Mouse (Mus musculus): Measurements from ENCODE around the gene Rbpjl. TPM values are rescaled to one million over a fixed set of nuclear protein-coding genes. Genes with fewer than 3 reads are reported as not detected.

Gene Rbpjl
- polyA plus RNA-seq (2014; fragmentation: Nextera tagmentation; extraction: Ambion mirVana): 4.9 and 5.1 TPM in 2 replicates

- peaks cover 82% of the 10 kb centered on the region for H3K27me3 ChIP-seq (ENCODE audit: insufficient read depth, low read length)
- 2% methylated on average over 17 of the region's 17 CpGs for WGBS
- peak within 1 kb of the TSS; percentile 82 for H3K27ac ChIP-seq (ENCODE audit: low read depth)
- peak; percentile 95 for TF ChIP-seq CTCF (IDR thresholded peaks at IDR 0.05; ENCODE audit: low read depth)
- peak within 1 kb of the TSS; percentile 78 for H3K4me2 ChIP-seq
- no peak within 1 kb of the TSS for H3K9ac ChIP-seq
- H3K36me3 ChIP-seq (ENCODE audit: insufficient read depth): 0 out of 2 replicates have a peak, but pooled peaks cover 3% of the 10 kb centered on the region
- H3K4me3 ChIP-seq (ENCODE audit: low read depth, low read length): peak within 1 kb of the TSS; percentile 44
- 0 out of 2 replicates have a peak, but pooled peaks cover 12% of the 10 kb centered on the region for H3K4me1 ChIP-seq (ENCODE audit: insufficient read depth)
- DNase-seq: peak; percentile 87
- peak; percentile 39 for ATAC-seq (ENCODE audit: insufficient read depth)
- no peaks in the 10 kb centered on the region for H3K9me3 ChIP-seq (ENCODE audit: low read depth, low read length)
These were observed at the start of gene Rbpjl for GRCm38 (mm10) chr2:164402906-164403305. TSS of gene Rbpjl (plus strand) at chr2:164403141.

- 79% methylated on average over 11 of the region's 11 CpGs for WGBS
- H3K9ac ChIP-seq: no peak overlapping the region
- no peak for ATAC-seq (ENCODE audit: insufficient read depth)
- H3K4me3 ChIP-seq (ENCODE audit: low read depth, low read length): no peak overlapping the region
- H3K4me2 ChIP-seq: no peak overlapping the region
- H3K4me1 ChIP-seq (ENCODE audit: insufficient read depth): no peaks in the 10 kb centered on the region
- no peak for TF ChIP-seq CTCF (IDR thresholded peaks at IDR 0.05; ENCODE audit: low read depth)
- no peaks in the 10 kb centered on the region for H3K27me3 ChIP-seq (ENCODE audit: insufficient read depth, low read length)
- DNase-seq: no peak
- H3K9me3 ChIP-seq (ENCODE audit: low read depth, low read length): no peaks in the 10 kb centered on the region
- H3K27ac ChIP-seq (ENCODE audit: low read depth): no peak overlapping the region
- no peaks in the 10 kb centered on the region for H3K36me3 ChIP-seq (ENCODE audit: insufficient read depth)
These were observed 49.6 kb upstream of the Rbpjl start for GRCm38 (mm10) chr2:164353356-164353755.

- WGBS: 71% methylated on average over 11 of the region's 11 CpGs
- no peak overlapping the region for H3K27ac ChIP-seq (ENCODE audit: low read depth)
- TF ChIP-seq CTCF (IDR thresholded peaks at IDR 0.05; ENCODE audit: low read depth): no peak
- no peak overlapping the region for H3K4me3 ChIP-seq (ENCODE audit: low read depth, low read length)
- ATAC-seq (ENCODE audit: insufficient read depth) (no peak), DNase-seq (no peak)
- H3K4me2 ChIP-seq: no peak overlapping the region
- H3K4me1 ChIP-seq (ENCODE audit: insufficient read depth): peaks cover 3% of the 10 kb centered on the region; the same call in 1 of the 2 replicates
- H3K9ac ChIP-seq: no peak overlapping the region
- H3K27me3 ChIP-seq (ENCODE audit: insufficient read depth, low read length): no peaks in the 10 kb centered on the region
- H3K9me3 ChIP-seq (ENCODE audit: low read depth, low read length): no peaks in the 10 kb centered on the region
- no peaks in the 10 kb centered on the region for H3K36me3 ChIP-seq (ENCODE audit: insufficient read depth)
These were observed 46.6 kb upstream of the Rbpjl start for GRCm38 (mm10) chr2:164356177-164356967.

GRCm38 (mm10) chr2:164358373-164358772 lies 44.6 kb upstream of the Rbpjl start:
- H3K9me3 ChIP-seq (ENCODE audit: low read depth, low read length): no peaks in the 10 kb centered on the region
- no peak overlapping the region for H3K4me3 ChIP-seq (ENCODE audit: low read depth, low read length)
- DNase-seq (peak; percentile 44), ATAC-seq (ENCODE audit: insufficient read depth) (no peak)
- peak; percentile 51 for TF ChIP-seq CTCF (IDR thresholded peaks at IDR 0.05; ENCODE audit: low read depth)
- H3K27me3 ChIP-seq (ENCODE audit: insufficient read depth, low read length): no peaks in the 10 kb centered on the region
- H3K4me1 ChIP-seq (ENCODE audit: insufficient read depth): peaks cover 3% of the 10 kb centered on the region; the same call in 1 of the 2 replicates
- no peak overlapping the region for H3K9ac ChIP-seq
- H3K27ac ChIP-seq (ENCODE audit: low read depth): no peak overlapping the region
- no peaks in the 10 kb centered on the region for H3K36me3 ChIP-seq (ENCODE audit: insufficient read depth)
- H3K4me2 ChIP-seq: no peak overlapping the region
- 78% methylated on average over 3 of the region's 3 CpGs for WGBS

GRCm38 (mm10) chr2:164359031-164359430 lies 43.9 kb upstream of the Rbpjl start:
- 79% methylated on average over 5 of the region's 5 CpGs for WGBS
- no peak for ATAC-seq (ENCODE audit: insufficient read depth)
- Histone ChIP-seq H3K27ac (ENCODE audit: low read depth) (no peak overlapping the region), H3K9ac (no peak overlapping the region), H3K4me1 (ENCODE audit: insufficient read depth) (peaks cover 3% of the 10 kb centered on the region; the same call in 1 of the 2 replicates), H3K9me3 (ENCODE audit: low read depth, low read length) (no peaks in the 10 kb centered on the region), H3K27me3 (ENCODE audit: insufficient read depth, low read length) (no peaks in the 10 kb centered on the region), H3K4me2 (no peak overlapping the region), H3K4me3 (ENCODE audit: low read depth, low read length) (no peak overlapping the region), H3K36me3 (ENCODE audit: insufficient read depth) (no peaks in the 10 kb centered on the region)
- DNase-seq: no peak
- no peak for TF ChIP-seq CTCF (IDR thresholded peaks at IDR 0.05; ENCODE audit: low read depth)

- 73% methylated on average over 5 of the region's 5 CpGs for WGBS
- no peak overlapping the region for H3K4me2 ChIP-seq
These were observed 43.3 kb upstream of the Rbpjl start for GRCm38 (mm10) chr2:164359668-164360067.

GRCm38 (mm10) chr2:164360974-164361657 lies 41.8 kb upstream of the Rbpjl start:
- WGBS: 29% methylated on average over 13 of the region's 13 CpGs
- Histone ChIP-seq H3K27me3 (ENCODE audit: insufficient read depth, low read length) (no peaks in the 10 kb centered on the region), H3K27ac (ENCODE audit: low read depth) (no peak overlapping the region), H3K36me3 (ENCODE audit: insufficient read depth) (no peaks in the 10 kb centered on the region), H3K4me2 (no peak overlapping the region), H3K9ac (no peak overlapping the region), H3K9me3 (ENCODE audit: low read depth, low read length) (no peaks in the 10 kb centered on the region), H3K4me3 (ENCODE audit: low read depth, low read length) (no peak overlapping the region), H3K4me1 (ENCODE audit: insufficient read depth) (peaks cover 3% of the 10 kb centered on the region; the same call in 1 of the 2 replicates)
- no peak for TF ChIP-seq CTCF (IDR thresholded peaks at IDR 0.05; ENCODE audit: low read depth)
- no peak for ATAC-seq (ENCODE audit: insufficient read depth)
- peak; percentile 7 for DNase-seq

More at GRCm38 (mm10) chr2:164359668-164360067, 43.3 kb upstream of the Rbpjl start:
- peaks cover 3% of the 10 kb centered on the region; the same call in 1 of the 2 replicates for H3K4me1 ChIP-seq (ENCODE audit: insufficient read depth)
- H3K4me3 ChIP-seq (ENCODE audit: low read depth, low read length): no peak overlapping the region
- no peaks in the 10 kb centered on the region for H3K9me3 ChIP-seq (ENCODE audit: low read depth, low read length)
- H3K27ac ChIP-seq (ENCODE audit: low read depth): no peak overlapping the region
- DNase-seq (no peak), ATAC-seq (ENCODE audit: insufficient read depth) (no peak)
- no peaks in the 10 kb centered on the region for H3K27me3 ChIP-seq (ENCODE audit: insufficient read depth, low read length)
- H3K36me3 ChIP-seq (ENCODE audit: insufficient read depth): no peaks in the 10 kb centered on the region
- no peak for TF ChIP-seq CTCF (IDR thresholded peaks at IDR 0.05; ENCODE audit: low read depth)
- no peak overlapping the region for H3K9ac ChIP-seq
